Comparison of ENCODE assay signal across 15 mouse cellular contexts in the genomic region with DNA sequence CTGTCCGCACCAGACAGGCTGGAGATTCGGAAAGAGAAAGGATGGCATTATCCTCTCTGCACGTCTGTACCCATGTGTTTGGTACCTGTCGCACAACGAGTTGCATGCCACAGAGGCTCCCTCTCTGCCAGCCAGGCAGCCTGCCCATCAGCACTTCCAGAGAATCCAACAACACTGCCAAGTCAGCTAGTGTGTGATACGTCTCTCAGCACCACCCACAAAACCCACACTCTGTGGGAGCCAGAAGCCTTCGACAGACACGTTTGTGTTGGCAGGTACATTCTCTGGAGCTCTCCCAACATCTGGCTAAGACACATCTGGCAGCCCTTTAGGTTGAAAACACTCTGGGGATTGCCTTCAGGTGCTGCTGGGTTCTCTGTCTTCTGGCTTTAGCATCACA. TPM values are rescaled to one million over a fixed set of nuclear protein-coding genes. Genes with fewer than 3 reads are reported as not detected.
DNase-seq lines count a peak whose midpoint lies in the region; ATAC-seq lines count a peak whose summit lies in the region.
"Had no signal": no experiment of that assay in that cellular context is flagged by ENCODE, and none has a peak within 500 bp of the region (broad histone marks: within the 10 kb centered on the region; RNA-seq: fewer than 3 reads in every experiment).

No protein-coding gene starts in this region.

- H3K36me3 ChIP-seq in forebrain, embryonic 16.5 days (ENCODE audit: control insufficient read depth, insufficient read depth) = no peaks in the 10 kb centered on the region
- H3K36me3 ChIP-seq in forebrain, embryonic 15.5 days = no peaks in the 10 kb centered on the region
- H3K36me3 ChIP-seq: embryonic facial prominence, embryonic 15.5 days; limb, embryonic 15.5 days; midbrain, embryonic 15.5 days; neural tube, embryonic 13.5 days had no signal

- H3K4me3 ChIP-seq in forebrain, embryonic 16.5 days (replicated peaks; ENCODE audit: low read length) = no peak overlapping the region
- no peak overlapping the region for H3K4me3 ChIP-seq in forebrain, embryonic 15.5 days
- H3K4me3 ChIP-seq: embryonic facial prominence, embryonic 15.5 days; limb, embryonic 15.5 days; midbrain, embryonic 15.5 days; neural tube, embryonic 13.5 days had no signal

- H3K27ac ChIP-seq in forebrain, embryonic 16.5 days (ENCODE audit: low read length) = no peak overlapping the region
- H3K27ac ChIP-seq in forebrain, embryonic 15.5 days (replicated peaks) = no peak overlapping the region
- H3K27ac ChIP-seq: embryonic facial prominence, embryonic 15.5 days; limb, embryonic 15.5 days; midbrain, embryonic 15.5 days; neural tube, embryonic 13.5 days had no signal

- H3K27me3 ChIP-seq in forebrain, embryonic 16.5 days (replicated peaks; ENCODE audit: control insufficient read depth, insufficient read depth, low read length) = no peaks in the 10 kb centered on the region
- H3K27me3 ChIP-seq in forebrain, embryonic 15.5 days = no peaks in the 10 kb centered on the region
- H3K27me3 ChIP-seq: embryonic facial prominence, embryonic 15.5 days; limb, embryonic 15.5 days; midbrain, embryonic 15.5 days had no signal

- no peak overlapping the region for H3K9ac ChIP-seq in forebrain, embryonic 16.5 days (replicated peaks; ENCODE audit: low read depth, low read length)
- no peak overlapping the region for H3K9ac ChIP-seq in forebrain, embryonic 15.5 days (replicated peaks)
- H3K9ac ChIP-seq: embryonic facial prominence, embryonic 15.5 days; limb, embryonic 15.5 days; midbrain, embryonic 15.5 days; neural tube, embryonic 13.5 days had no signal

- DNase-seq in brain, adult 2 months (ENCODE audit: low read depth, low spot score) = peak; percentile 64
- peak; percentile 34 to 57 for DNase-seq in left cerebral cortex, postnatal 14 days (ENCODE audit: low spot score in 2 of 2)
- no peak for DNase-seq in lung, postnatal 10 days
- DNase-seq: gastrocnemius, postnatal 36 days; kidney, postnatal 25 days; lung, postnatal 14 days had no signal

- 0 out of 2 replicates have a peak, but pooled peaks have one; percentile 45 for ATAC-seq in forebrain, embryonic 16.5 days
- no peak for ATAC-seq in forebrain, embryonic 15.5 days (replicated peaks)
- ATAC-seq in frontal cortex, adult (ENCODE audit: low TSS enrichment) = peak; percentile 84
- ATAC-seq in inflammation-experienced regulatory T-cells, adult 6 months = no peak
- ATAC-seq: midbrain, embryonic 15.5 days; Patski had no signal

- WGBS in forebrain, embryonic 16.5 days = 57% methylated on average over 8 of the region's 8 CpGs
- WGBS in forebrain, embryonic 15.5 days = 66% methylated on average over 8 of the region's 8 CpGs

- H3K4me1 ChIP-seq in forebrain, embryonic 16.5 days (replicated peaks; ENCODE audit: control insufficient read depth, insufficient read depth, low read length) = no peaks in the 10 kb centered on the region
- no peaks in the 10 kb centered on the region for H3K4me1 ChIP-seq in forebrain, embryonic 15.5 days
- H3K4me1 ChIP-seq: midbrain, embryonic 15.5 days; neural tube, embryonic 13.5 days had no signal

- no peaks in the 10 kb centered on the region for H3K9me3 ChIP-seq in forebrain, embryonic 16.5 days (ENCODE audit: control insufficient read depth, low read length)
- no peaks in the 10 kb centered on the region for H3K9me3 ChIP-seq in forebrain, embryonic 15.5 days
- H3K9me3 ChIP-seq: embryonic facial prominence, embryonic 15.5 days; limb, embryonic 15.5 days; midbrain, embryonic 15.5 days; neural tube, embryonic 13.5 days had no signal

- H3K4me2 ChIP-seq in forebrain, embryonic 16.5 days (ENCODE audit: low read length) = no peak overlapping the region
- H3K4me2 ChIP-seq in forebrain, embryonic 15.5 days (replicated peaks) = no peak overlapping the region
- H3K4me2 ChIP-seq: embryonic facial prominence, embryonic 15.5 days; limb, embryonic 15.5 days; midbrain, embryonic 15.5 days; neural tube, embryonic 13.5 days had no signal

- intact Hi-C loops in left cerebral cortex, postnatal 14 days (cut with DNase I) = no loop called here

RNA-seq across cellular contexts. Expression of a gene that starts 6.2 kb away (rescaled TPM):
- 3.7 and 6.0 TPM in 2 replicates for polyA plus RNA-seq in forebrain, embryonic 16.5 days (2015; fragmentation: Nextera tagmentation; extraction: Ambion mirVana)
- polyA plus RNA-seq in forebrain, embryonic 15.5 days (2015; fragmentation: Nextera tagmentation; extraction: Ambion mirVana) = 3.3 and 3.5 TPM in 2 replicates
- total RNA-seq in left cerebral cortex, postnatal 14 days (2021) = 10 to 100 TPM; 13.8 to 16.3 TPM
- polyA plus RNA-seq in inflammation-experienced regulatory T-cells, adult 6 months (2017; shearing (Covaris generic)) = 10 to 100 TPM in 1 of 3 experiments, 1 to 10 TPM in 2; 6.5 to 11.0 (median 7.3) TPM
- polyA plus RNA-seq: Patski had no signal

RNA-seq across cellular contexts. Expression of a gene that starts 16.0 kb away (rescaled TPM):
- polyA plus RNA-seq in forebrain, embryonic 16.5 days (2015; fragmentation: Nextera tagmentation; extraction: Ambion mirVana) = 2.1 and 3.8 TPM in 2 replicates
- polyA plus RNA-seq in forebrain, embryonic 15.5 days (2015; fragmentation: Nextera tagmentation; extraction: Ambion mirVana) = 1.4 and 1.7 TPM in 2 replicates
- 1 to 10 TPM; 3.0 to 4.0 TPM for total RNA-seq in left cerebral cortex, postnatal 14 days (2021)
- polyA plus RNA-seq in inflammation-experienced regulatory T-cells, adult 6 months (2017; shearing (Covaris generic)) = not detected

Comparison
In these comparisons a context has a peak if more than half of its experiments do, and no peak if none do; other contexts are left out.
1. ATAC-seq: peak in forebrain, embryonic 16.5 days (single experiment) and frontal cortex, adult (single experiment); none in forebrain, embryonic 15.5 days (single experiment) and inflammation-experienced regulatory T-cells, adult 6 months (single experiment).